Mouse (Mus musculus) megakaryocyte-erythroid progenitor cell, adult 5-6 weeks (primary cell): Measurements from ENCODE around the gene Slfn5. TPM values are rescaled to one million over a fixed set of nuclear protein-coding genes. Genes with fewer than 3 reads are reported as not detected.

ENCODE experiments used
- ATAC-seq: replicated peaks from 2 replicates; pipeline ENCODE4 v1.8.0; 2016; ENCODE audit warnings: mild to moderate bottlenecking, inconsistent platforms; ENCODE audit not compliant: severe bottlenecking, poor library complexity, low FRiP score, low TSS enrichment
- total RNA-seq, 2 experiments: library from RNA; stranded (forward) in 1 of 2; stranded (reverse) in 1 of 2; fragments of 200-1000, 215-1000 nt in 1 of 2; fragments of >200 nt in 1 of 2; fragmentation: Nextera tagmentation in 1 of 2; gene quantifications; 2 replicates each; pipeline ENCODE4 v1.2.3; 2014 to 2017

Slfn5 gene
- total RNA-seq, 2 experiments from 2014 or later: 1.1 to 2.8 TPM

- ATAC-seq: peak; percentile 43; the same call in 1 of the 2 replicates
Observed at GRCm38 (mm10) chr11:82990612-82991385, 39.6 kb downstream of the Slfn5 start.

GRCm38 (mm10) chr11:82991469-82992166 lies 40.5 kb downstream of the Slfn5 start, which contains the start of gene Slfn9:
Gene Slfn9, minus strand, starts transcription at chr11:82991830.
- peak; percentile 76 for ATAC-seq

- no peak for ATAC-seq
Observed at GRCm38 (mm10) chr11:83013356-83013755, 62.2 kb downstream of the Slfn5 start.

Other genes with a start within 250 kb of the Slfn5 start
- 0.87 and 0.92 TPM in 2 replicates for gene Cct6b, start 187.0 kb upstream of the Slfn5 start, total RNA-seq (2014; fragmentation: Nextera tagmentation)
- not detected in 2 replicates for gene Cct6b, start 187.0 kb upstream of the Slfn5 start, total RNA-seq (2017)
- gene Zfp830, start 187.0 kb upstream of the Slfn5 start, total RNA-seq (2014; fragmentation: Nextera tagmentation): 17.8 and 25.3 TPM in 2 replicates
- 53.2 and 54.5 TPM in 2 replicates for gene Zfp830, start 187.0 kb upstream of the Slfn5 start, total RNA-seq (2017)
- 31.5 and 49.3 TPM in 2 replicates for gene Lig3, start 170.2 kb upstream of the Slfn5 start, total RNA-seq (2014; fragmentation: Nextera tagmentation)
- 52.1 and 61.4 TPM in 2 replicates for gene Lig3, start 170.2 kb upstream of the Slfn5 start, total RNA-seq (2017)
- gene Rffl, start 80.1 kb upstream of the Slfn5 start, total RNA-seq (2014; fragmentation: Nextera tagmentation): 28.7 and 31.2 TPM in 2 replicates
- 16.4 and 22.4 TPM in 2 replicates for gene Rffl, start 80.1 kb upstream of the Slfn5 start, total RNA-seq (2017)
- 14.3 and 20.0 TPM in 2 replicates for gene Rad51d, start 60.7 kb upstream of the Slfn5 start, total RNA-seq (2014; fragmentation: Nextera tagmentation)
- 16.3 and 18.9 TPM in 2 replicates for gene Rad51d, start 60.7 kb upstream of the Slfn5 start, total RNA-seq (2017)
- gene Fndc8, start 59.2 kb upstream of the Slfn5 start, total RNA-seq (2014; fragmentation: Nextera tagmentation): not detected in 2 replicates
- gene Fndc8, start 59.2 kb upstream of the Slfn5 start, total RNA-seq (2017): not detected in 2 replicates
- 103 and 130 TPM in 2 replicates for gene Nle1, start 42.9 kb upstream of the Slfn5 start, total RNA-seq (2014; fragmentation: Nextera tagmentation)
- 18.6 and 45.0 TPM in 2 replicates for gene Nle1, start 42.9 kb upstream of the Slfn5 start, total RNA-seq (2017)
- not detected in 2 replicates for gene Unc45b, start 40.8 kb upstream of the Slfn5 start, total RNA-seq (2014; fragmentation: Nextera tagmentation)
- gene Unc45b, start 40.8 kb upstream of the Slfn5 start, total RNA-seq (2017): not detected in 2 replicates
- 3.2 and 4.1 TPM in 2 replicates for gene Slfn9, start 40.5 kb downstream of the Slfn5 start, total RNA-seq (2014; fragmentation: Nextera tagmentation)
- 6.1 and 11.7 TPM in 2 replicates for gene Slfn9, start 40.5 kb downstream of the Slfn5 start, total RNA-seq (2017)
- 7.4 and 9.3 TPM in 2 replicates for gene Slfn8, start 69.5 kb downstream of the Slfn5 start, total RNA-seq (2014; fragmentation: Nextera tagmentation)
- gene Slfn8, start 69.5 kb downstream of the Slfn5 start, total RNA-seq (2017): 6.5 and 11.6 TPM in 2 replicates
- 0.66 and 3.7 TPM in 2 replicates for gene Slfn2, start 113.8 kb downstream of the Slfn5 start, total RNA-seq (2014; fragmentation: Nextera tagmentation)
- gene Slfn2, start 113.8 kb downstream of the Slfn5 start, total RNA-seq (2017): 1.4 and 8.3 TPM in 2 replicates
- 0.64 TPM in 1 of 2 replicates, not detected in the other for gene Slfn1, start 165.5 kb downstream of the Slfn5 start, total RNA-seq (2014; fragmentation: Nextera tagmentation)
- 0.23 and 2.5 TPM in 2 replicates for gene Slfn1, start 165.5 kb downstream of the Slfn5 start, total RNA-seq (2017)
- 2.2 TPM in 1 of 2 replicates, not detected in the other for gene Slfn4, start 223.8 kb downstream of the Slfn5 start, total RNA-seq (2014; fragmentation: Nextera tagmentation)
- 0.19 and 0.28 TPM in 2 replicates for gene Slfn4, start 223.8 kb downstream of the Slfn5 start, total RNA-seq (2017)
- gene Slfn3, start 240.0 kb downstream of the Slfn5 start, total RNA-seq (2014; fragmentation: Nextera tagmentation): 15.3 and 24.2 TPM in 2 replicates
- 33.5 and 38.0 TPM in 2 replicates for gene Slfn3, start 240.0 kb downstream of the Slfn5 start, total RNA-seq (2017)